Mouse (Mus musculus) liver, adult 2 months (tissue): ENCODE data around the gene Izumo2.

Experiments
- CTCF ChIP-seq: fragments of 200-500 bp; IDR thresholded peaks from 2 replicates; pipeline ENCODE4 v1.5.1; 2011; ENCODE audit warnings: low read depth, low read length, control low read depth
- POLR2A ChIP-seq: fragments of 200-500 bp; IDR thresholded peaks from 2 replicates; pipeline ENCODE4 v1.6.1; 2011; ENCODE audit warnings: low read length, control low read depth; ENCODE audit not compliant: insufficient read depth; ENCODE audit errors: extremely low read depth

DNA sequence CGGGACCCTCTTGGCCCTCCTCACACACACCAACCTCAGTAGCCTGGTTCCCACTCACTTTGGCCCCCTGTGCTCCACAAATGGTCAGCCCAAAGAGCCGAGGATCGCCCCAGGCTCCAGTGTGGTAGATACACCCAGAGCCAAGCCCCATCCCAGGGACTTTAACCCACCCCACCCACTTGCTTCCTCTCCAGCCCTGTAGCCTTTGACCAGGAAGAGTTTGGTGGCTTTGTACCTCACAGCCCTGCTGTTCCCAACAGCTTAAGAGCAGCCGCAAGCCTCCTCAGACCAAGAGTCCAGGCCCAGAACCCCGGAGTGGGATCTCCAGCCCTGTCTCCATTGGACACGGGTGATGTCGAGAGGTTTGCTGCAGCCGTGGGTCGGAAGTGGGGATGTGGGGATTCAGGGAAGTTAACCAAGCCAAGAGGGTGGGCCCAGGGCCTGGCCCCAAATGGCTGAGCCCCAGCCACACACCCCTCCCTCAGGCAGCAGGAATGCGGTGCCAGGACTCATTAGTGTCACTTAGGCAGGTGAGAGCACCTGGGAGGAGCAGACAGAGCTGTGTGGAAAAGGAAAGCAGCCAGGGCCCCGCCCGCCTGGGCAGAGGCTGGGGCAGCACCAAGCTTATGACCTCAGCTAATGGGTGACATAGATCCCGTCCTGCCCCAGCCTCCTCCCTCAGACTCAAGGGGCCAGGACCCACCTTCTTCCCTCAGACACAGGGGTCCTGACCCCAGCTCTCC, 40.4 kb upstream of the Izumo2 start:
- TF ChIP-seq CTCF (no peak), POLR2A (no peak)
